In genomic region chr15:99392486-99393385, GRCm38 (mm10) we compare ENCODE assay signal across 8 mouse cellular contexts. TPM values are rescaled to one million over a fixed set of nuclear protein-coding genes. Genes with fewer than 3 reads are reported as not detected.
DNase-seq lines count a peak whose midpoint lies in the region; ATAC-seq and TF ChIP-seq lines count a peak whose summit lies in the region.

Tmbim6 (plus strand) TSS chr15:99392882.

- peak within 1 kb of the TSS; percentile 87 for H3K4me3 ChIP-seq in forebrain, embryonic 10.5 days
- H3K4me3 ChIP-seq in heart, embryonic 15.5 days = peak within 1 kb of the TSS; percentile 96
- H3K4me3 ChIP-seq in liver, embryonic 14.5 days (ENCODE audit: insufficient read depth in 1 of 2, low read depth in 2 of 2, low read length in 2 of 2) = peak within 1 kb of the TSS; percentile 91 to 97
- H3K4me3 ChIP-seq in neural tube, embryonic 11.5 days (ENCODE audit: low read depth, low read length) = peak within 1 kb of the TSS; percentile 83
- H3K4me3 ChIP-seq in stomach, postnatal 0 days (ENCODE audit: low read depth, low read length) = peak within 1 kb of the TSS; percentile 93

- H3K36me3 ChIP-seq in forebrain, embryonic 10.5 days (replicated peaks) = no peaks in the 10 kb centered on the region
- no peaks in the 10 kb centered on the region for H3K36me3 ChIP-seq in heart, embryonic 15.5 days
- no peaks in the 10 kb centered on the region for H3K36me3 ChIP-seq in liver, embryonic 14.5 days (replicated peaks; ENCODE audit: control insufficient read depth, insufficient read depth, low read depth)
- H3K36me3 ChIP-seq in neural tube, embryonic 11.5 days (ENCODE audit: control insufficient read depth, insufficient read depth, low read length) = no peaks in the 10 kb centered on the region
- H3K36me3 ChIP-seq in stomach, postnatal 0 days (ENCODE audit: control insufficient read depth, insufficient read depth, low read length) = no peaks in the 10 kb centered on the region

- TF ChIP-seq CTCF in liver, embryonic 14.5 days (IDR thresholded peaks at IDR 0.05; ENCODE audit: low read depth) = 0 out of 2 replicates have a peak, but pooled peaks have one; percentile 13
- peak; percentile 42 for TF ChIP-seq CTCF in stomach, postnatal 0 days (IDR thresholded peaks at IDR 0.05; ENCODE audit: low read depth)

- no peaks in the 10 kb centered on the region for H3K9me3 ChIP-seq in forebrain, embryonic 10.5 days
- H3K9me3 ChIP-seq in heart, embryonic 15.5 days (replicated peaks) = no peaks in the 10 kb centered on the region
- no peaks in the 10 kb centered on the region for H3K9me3 ChIP-seq in liver, embryonic 14.5 days (ENCODE audit: control insufficient read depth, low read length)
- H3K9me3 ChIP-seq in neural tube, embryonic 11.5 days (ENCODE audit: control insufficient read depth, low read length) = no peaks in the 10 kb centered on the region
- H3K9me3 ChIP-seq in stomach, postnatal 0 days (ENCODE audit: control insufficient read depth, low read length) = no peaks in the 10 kb centered on the region

- peak; percentile 98 to 99 for DNase-seq in CD8-positive naive resting alpha-beta T cell, adult 2 months (ENCODE audit: low read depth in 2 of 2, low spot score in 2 of 2)
- peak; percentile 99 for DNase-seq in c-Kit-positive CD71-negative TER-119-negative erythroid progenitor cells, embryonic 14.5 days (ENCODE audit: low read depth)
- peak; percentile 99 for DNase-seq in forebrain, embryonic 10.5 days (ENCODE audit: extremely low spot score, low spot score)
- peak; percentile 99 to 100 for DNase-seq in kidney, postnatal 25 days
- DNase-seq in liver, embryonic 14.5 days (ENCODE audit: low read depth in 3 of 3, low spot score in 3 of 3) = peak; percentile 100
- peak; percentile 98 for DNase-seq in neural tube, embryonic 11.5 days (ENCODE audit: low spot score)
- DNase-seq in stomach, postnatal 0 days (ENCODE audit: low spot score) = peak; percentile 99

- peak within 1 kb of the TSS; percentile 86 for H3K9ac ChIP-seq in heart, embryonic 15.5 days
- H3K9ac ChIP-seq in liver, embryonic 14.5 days (replicated peaks) = peak within 1 kb of the TSS; percentile 91
- peak within 1 kb of the TSS; percentile 76 for H3K9ac ChIP-seq in neural tube, embryonic 11.5 days (ENCODE audit: low read length)
- H3K9ac ChIP-seq in stomach, postnatal 0 days (ENCODE audit: low read length) = peak within 1 kb of the TSS; percentile 96

- TF ChIP-seq EP300 in liver, embryonic 14.5 days (IDR thresholded peaks at IDR 0.05; ENCODE audit: low read depth) = 0 out of 2 replicates have a peak, but pooled peaks have one; percentile 5
- TF ChIP-seq EP300 in stomach, postnatal 0 days (optimal IDR thresholded peaks at IDR 0.05) = no peak

- H3K4me1 ChIP-seq in forebrain, embryonic 10.5 days = peaks cover 52% of the 10 kb centered on the region
- peaks cover 39% of the 10 kb centered on the region for H3K4me1 ChIP-seq in heart, embryonic 15.5 days (replicated peaks)
- H3K4me1 ChIP-seq in liver, embryonic 14.5 days (replicated peaks; ENCODE audit: control insufficient read depth in 2 of 2, insufficient read depth in 2 of 2, low read length in 1 of 2) = peaks cover 20 to 40% of the 10 kb centered on the region in 2 experiments
- peaks cover 7% of the 10 kb centered on the region for H3K4me1 ChIP-seq in neural tube, embryonic 11.5 days (ENCODE audit: control insufficient read depth, insufficient read depth, low read length)
- H3K4me1 ChIP-seq in stomach, postnatal 0 days (replicated peaks; ENCODE audit: control insufficient read depth, insufficient read depth) = 0 out of 2 replicates have a peak, but pooled peaks cover 4% of the 10 kb centered on the region

- peak within 1 kb of the TSS; percentile 94 for H3K27ac ChIP-seq in forebrain, embryonic 10.5 days
- peak within 1 kb of the TSS; percentile 94 for H3K27ac ChIP-seq in heart, embryonic 15.5 days
- peak within 1 kb of the TSS; percentile 90 for H3K27ac ChIP-seq in liver, embryonic 14.5 days
- H3K27ac ChIP-seq in neural tube, embryonic 11.5 days (ENCODE audit: low read depth, low read length) = peak within 1 kb of the TSS; percentile 65; the same call in 1 of the 2 replicates
- peak within 1 kb of the TSS; percentile 98 for H3K27ac ChIP-seq in stomach, postnatal 0 days (replicated peaks)

- H3K27me3 ChIP-seq in forebrain, embryonic 10.5 days (ENCODE audit: poor library complexity, severe bottlenecking) = no peaks in the 10 kb centered on the region
- H3K27me3 ChIP-seq in heart, embryonic 15.5 days = no peaks in the 10 kb centered on the region
- no peaks in the 10 kb centered on the region for H3K27me3 ChIP-seq in liver, embryonic 14.5 days (ENCODE audit: control insufficient read depth, insufficient read depth, low read length)
- H3K27me3 ChIP-seq in neural tube, embryonic 11.5 days (ENCODE audit: control insufficient read depth, insufficient read depth, low read length) = no peaks in the 10 kb centered on the region
- H3K27me3 ChIP-seq in stomach, postnatal 0 days (ENCODE audit: control insufficient read depth, insufficient read depth, low read length) = no peaks in the 10 kb centered on the region

- H3K4me2 ChIP-seq in heart, embryonic 15.5 days = peak within 1 kb of the TSS; percentile 88
- peak within 1 kb of the TSS; percentile 85 for H3K4me2 ChIP-seq in liver, embryonic 14.5 days (ENCODE audit: low read depth)
- peak within 1 kb of the TSS; percentile 93 for H3K4me2 ChIP-seq in neural tube, embryonic 11.5 days (ENCODE audit: low read depth)
- H3K4me2 ChIP-seq in stomach, postnatal 0 days (replicated peaks; ENCODE audit: low read depth) = peak within 1 kb of the TSS; percentile 81

- under 1% methylated on average over 51 of the region's 51 CpGs for WGBS in forebrain, embryonic 10.5 days
- WGBS in heart, embryonic 15.5 days = under 1% methylated on average over 46 of the region's 51 CpGs
- under 1% methylated on average over 51 of the region's 51 CpGs for WGBS in liver, embryonic 14.5 days (ENCODE audit: insufficient replicate concordance)
- under 1% methylated on average over 51 of the region's 51 CpGs for WGBS in neural tube, embryonic 11.5 days
- WGBS in stomach, postnatal 0 days = under 1% methylated on average over 51 of the region's 51 CpGs

- peak; percentile 99 for ATAC-seq in heart, embryonic 15.5 days (replicated peaks; ENCODE audit: insufficient number of reproducible peaks, insufficient read depth, low FRiP score, low read depth)
- peak; percentile 95 for ATAC-seq in liver, embryonic 14.5 days (ENCODE audit: insufficient read depth)
- ATAC-seq in neural tube, embryonic 11.5 days (ENCODE audit: insufficient read depth, low FRiP score, low TSS enrichment) = peak; percentile 100
- peak; percentile 97 for ATAC-seq in stomach, postnatal 0 days (ENCODE audit: low FRiP score, low TSS enrichment)

RNA-seq across cellular contexts. Expression of gene Tmbim6, which starts in this region (rescaled TPM):
- 267 and 272 TPM in 2 replicates for polyA plus RNA-seq in forebrain, embryonic 10.5 days (2016; fragmentation: Nextera tagmentation; extraction: Ambion mirVana)
- polyA plus RNA-seq in heart, embryonic 15.5 days (2015; fragmentation: Nextera tagmentation; extraction: Ambion mirVana) = 221 and 295 TPM in 2 replicates
- 88.2 and 99.7 TPM in 2 replicates for polyA plus RNA-seq in liver, embryonic 14.5 days (2012; rRNA removed)
- 187 and 202 TPM in 2 replicates for polyA plus RNA-seq in liver, embryonic 14.5 days (2014; fragmentation: Nextera tagmentation; extraction: Ambion mirVana)
- 237 and 246 TPM in 2 replicates for polyA plus RNA-seq in neural tube, embryonic 11.5 days (2014; fragmentation: Nextera tagmentation; extraction: Ambion mirVana)
- polyA plus RNA-seq in stomach, postnatal 0 days (2015; fragmentation: Nextera tagmentation; extraction: Ambion mirVana) = 469 and 479 TPM in 2 replicates

Comparison
In these comparisons a context has a peak if more than half of its experiments do, and no peak if none do; other contexts are left out.
1. Peak in every context shown above with its lines: DNase-seq, ATAC-seq, H3K4me3 ChIP-seq and H3K27ac ChIP-seq.